Mouse (Mus musculus) liver, adult 2 months (tissue): Measurements from ENCODE around the gene Ccdc138.

Experiments
- CTCF ChIP-seq: fragments of 200-500 bp; IDR thresholded peaks from 2 replicates; pipeline ENCODE4 v1.5.1; 2011; ENCODE audit warnings: low read depth, low read length, control low read depth
- POLR2A ChIP-seq: fragments of 200-500 bp; IDR thresholded peaks from 2 replicates; pipeline ENCODE4 v1.6.1; 2011; ENCODE audit warnings: low read length, control low read depth; ENCODE audit not compliant: insufficient read depth; ENCODE audit errors: extremely low read depth

DNA sequence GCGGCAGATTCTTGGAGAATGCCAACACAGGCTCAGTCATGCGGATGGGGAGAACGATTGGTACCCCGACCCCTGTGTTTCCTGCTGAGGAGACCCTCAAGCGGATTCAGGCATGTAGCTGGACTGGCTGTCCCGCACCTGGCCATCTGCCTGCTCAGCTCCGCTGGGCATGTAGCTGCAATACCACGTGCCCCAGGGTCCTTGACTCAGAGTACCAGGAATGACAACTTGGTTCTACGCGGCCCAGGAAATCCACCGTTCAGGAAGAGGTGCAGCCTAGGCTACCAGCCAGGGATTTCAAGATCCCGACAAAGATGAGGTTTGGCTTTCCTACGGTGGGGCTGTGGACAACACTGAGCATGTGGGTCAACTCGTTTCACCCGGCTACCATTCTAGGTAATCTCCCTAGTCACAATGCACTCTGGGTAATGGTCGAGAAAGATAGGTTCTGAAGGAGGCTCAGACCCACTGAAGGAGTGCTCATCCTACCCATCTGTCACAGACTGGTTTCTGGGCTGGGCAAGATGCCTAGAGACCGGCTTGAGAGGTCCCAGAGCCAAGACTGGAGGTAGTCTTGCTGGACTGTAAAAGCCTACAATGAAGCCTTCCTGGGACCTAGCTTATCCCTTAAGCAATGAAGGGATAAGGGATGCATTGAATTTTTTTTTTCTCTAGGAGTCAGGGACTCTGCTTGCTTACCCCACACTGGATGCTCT is 120.9 kb downstream of the Ccdc138 start:
- TF ChIP-seq CTCF (no peak), POLR2A (no peak)
